Comparison of ENCODE assay signal across 16 mouse cellular contexts in genomic region chr11:84327086-84327485, GRCm38 (mm10).
"Had no signal": no experiment of that assay in that cellular context is flagged by ENCODE, and none has a peak within 500 bp of the region (broad histone marks: within the 10 kb centered on the region; RNA-seq: fewer than 3 reads in every experiment).

No protein-coding gene starts in this region.

- ATAC-seq: liver, embryonic 12.5 days; midbrain, embryonic 16.5 days had no signal

- H3K9ac ChIP-seq: limb, embryonic 13.5 days; liver, embryonic 12.5 days; liver, embryonic 15.5 days; lung, embryonic 15.5 days had no signal

- H3K4me2 ChIP-seq: limb, embryonic 13.5 days; liver, embryonic 12.5 days; liver, embryonic 15.5 days; lung, embryonic 15.5 days had no signal

- H3K27me3 ChIP-seq: limb, embryonic 13.5 days; liver, embryonic 12.5 days; liver, embryonic 15.5 days; lung, embryonic 15.5 days; megakaryocyte, embryonic 14.5 days had no signal

- DNase-seq: kidney, adult 18-20 months; kidney, postnatal 25 days; liver; lung, adult 18-20 months; lung, postnatal 10 days; lung, postnatal 36 days; thymus, adult 18-20 months; thymus, postnatal 36 days had no signal

- H3K4me1 ChIP-seq: limb, embryonic 10.5 days; limb, embryonic 13.5 days; liver, embryonic 12.5 days; liver, embryonic 15.5 days; lung, embryonic 15.5 days; megakaryocyte, embryonic 14.5 days; midbrain, embryonic 10.5 days had no signal

- H3K4me3 ChIP-seq: limb, embryonic 10.5 days; limb, embryonic 13.5 days; liver, embryonic 12.5 days; liver, embryonic 15.5 days; lung, embryonic 15.5 days; megakaryocyte, embryonic 14.5 days; midbrain, embryonic 10.5 days had no signal

- H3K9me3 ChIP-seq: limb, embryonic 10.5 days; limb, embryonic 13.5 days; liver, embryonic 12.5 days; liver, embryonic 15.5 days; lung, embryonic 15.5 days; megakaryocyte, embryonic 14.5 days; midbrain, embryonic 10.5 days had no signal

- H3K27ac ChIP-seq: limb, embryonic 10.5 days; limb, embryonic 13.5 days; liver, embryonic 12.5 days; liver, embryonic 15.5 days; lung, embryonic 15.5 days; midbrain, embryonic 10.5 days had no signal
